Mouse (Mus musculus) midbrain, embryonic 14.5 days (tissue): Measurements from ENCODE around the gene Yod1. TPM values are rescaled to one million over a fixed set of nuclear protein-coding genes. Genes with fewer than 3 reads are reported as not detected.

Source experiments
- ATAC-seq: fragments of 200-750 bp; cut with Nextera tagmentation; 2 replicates; pipeline ENCODE4 v1.8.0; 2017; ENCODE audit warnings: moderate number of reproducible peaks, moderate library complexity; ENCODE audit not compliant: low FRiP score, low TSS enrichment
- DNase-seq: peaks from one replicate; pipeline ENCODE4 v3.0.0-alpha.2; 2015
- H3K27ac ChIP-seq: fragments of 300-500 bp; sonication (generic); replicated peaks from 2 replicates; pipeline ENCODE4 v1.5.1; 2014; ENCODE audit warnings: mild to moderate bottlenecking, low read depth, low read length, moderate library complexity
- H3K27me3 ChIP-seq: fragments of 300-500 bp; sonication (generic); 2 replicates; pipeline ENCODE4 v1.6.1; 2014; ENCODE audit warnings: low read length, control low read depth, mixed read lengths; ENCODE audit not compliant: control insufficient read depth, insufficient read depth
- H3K36me3 ChIP-seq: fragments of 300-500 bp; sonication (generic); 2 replicates; pipeline ENCODE4 v1.6.1; 2014; ENCODE audit warnings: low read length, control low read depth; ENCODE audit not compliant: control insufficient read depth, insufficient read depth
- H3K4me1 ChIP-seq: fragments of 300-500 bp; sonication (generic); 2 replicates; pipeline ENCODE4 v1.6.1; 2014; ENCODE audit warnings: mild to moderate bottlenecking, antibody characterized with exemption, low read length, control low read depth; ENCODE audit not compliant: control insufficient read depth, insufficient read depth
- H3K4me2 ChIP-seq: fragments of 300-500 bp; sonication (generic); 2 replicates; pipeline ENCODE4 v1.6.1; 2014; ENCODE audit warnings: mild to moderate bottlenecking, low read length, moderate library complexity
- H3K4me3 ChIP-seq: fragments of 300-500 bp; sonication (generic); replicated peaks from 2 replicates; pipeline ENCODE4 v1.5.1; 2014; ENCODE audit warnings: low read depth, low read length
- H3K9ac ChIP-seq: fragments of 300-500 bp; sonication (generic); replicated peaks from 2 replicates; pipeline ENCODE4 v1.6.1; 2014; ENCODE audit warnings: mild to moderate bottlenecking, low read length, moderate library complexity
- H3K9me3 ChIP-seq: fragments of 300-500 bp; sonication (generic); 2 replicates; pipeline ENCODE4 v1.6.1; 2016; ENCODE audit warnings: low read length, control low read depth, mixed read lengths; ENCODE audit not compliant: control insufficient read depth
- WGBS: fragments of 180-500 bp; shearing (Covaris S2); extraction: QIAGEN DNeasy Blood & Tissue Kit; methylation state at CpG from one replicate; pipeline ENCODE4 v1.1.7; 2014; 5-methylcytosine and 5-hydroxymethylcytosine counted together
- polyA plus RNA-seq: library from polyadenylated mRNA; unstranded; fragments of >200 nt; fragmentation: Nextera tagmentation; extraction: Ambion mirVana; gene quantifications from 2 replicates; pipeline ENCODE4 v1.2.1, GENCODE M21; 2014

Gene Yod1
- polyA plus RNA-seq, 1 experiment from 2014 or later = 15.4 TPM

- 77% methylated on average over 1 of the region's 1 CpGs for WGBS
Measured at GRCm38 (mm10) chr1:130728070-130728469, 10.9 kb downstream of the Yod1 start.

GRCm38 (mm10) chr1:130728708-130729107, 11.6 kb downstream of the Yod1 start:
- Histone ChIP-seq H3K4me2 (no peak overlapping the region), H3K27me3 (no peaks in the 10 kb centered on the region)
- DNase-seq = no peak

More at GRCm38 (mm10) chr1:130728070-130728469, 10.9 kb downstream of the Yod1 start:
- Histone ChIP-seq H3K36me3 (0 out of 2 replicates have a peak, but pooled peaks cover 4% of the 10 kb centered on the region), H3K4me2 (no peak overlapping the region), H3K27ac (no peak overlapping the region), H3K4me3 (no peak overlapping the region), H3K4me1 (no peaks in the 10 kb centered on the region), H3K27me3 (no peaks in the 10 kb centered on the region), H3K9ac (no peak overlapping the region), H3K9me3 (no peaks in the 10 kb centered on the region)
- DNase-seq (no peak), ATAC-seq (no peak)

GRCm38 (mm10) chr1:130729153-130729552, 12.0 kb downstream of the Yod1 start, which contains the start of gene Pfkfb2:
Pfkfb2 (minus strand) TSS chr1:130729253.
- Histone ChIP-seq H3K4me2 (no peak within 1 kb of the TSS), H3K4me1 (no peaks in the 10 kb centered on the region), H3K4me3 (no peak within 1 kb of the TSS), H3K9ac (no peak within 1 kb of the TSS), H3K9me3 (no peaks in the 10 kb centered on the region), H3K27ac (no peak within 1 kb of the TSS), H3K36me3 (0 out of 2 replicates have a peak, but pooled peaks cover under 1% of the 10 kb centered on the region), H3K27me3 (no peaks in the 10 kb centered on the region)
- WGBS = 83% methylated on average over 2 of the region's 2 CpGs
- DNase-seq (no peak), ATAC-seq (no peak)

More at GRCm38 (mm10) chr1:130728708-130729107, 11.6 kb downstream of the Yod1 start:
- WGBS = 96% methylated on average over 3 of the region's 3 CpGs
- Histone ChIP-seq H3K9ac (no peak overlapping the region), H3K9me3 (no peaks in the 10 kb centered on the region), H3K27ac (no peak overlapping the region), H3K36me3 (0 out of 2 replicates have a peak, but pooled peaks cover 4% of the 10 kb centered on the region), H3K4me3 (no peak overlapping the region), H3K4me1 (no peaks in the 10 kb centered on the region)
- ATAC-seq = no peak

- H3K36me3 ChIP-seq = no peaks in the 10 kb centered on the region
- no peak for DNase-seq
- H3K9me3 ChIP-seq = no peaks in the 10 kb centered on the region
- no peak within 1 kb of the TSS for H3K27ac ChIP-seq
- no peaks in the 10 kb centered on the region for H3K27me3 ChIP-seq
- ATAC-seq = no peak
- WGBS = 7% methylated on average over 10 of the region's 10 CpGs
- no peak within 1 kb of the TSS for H3K9ac ChIP-seq
- H3K4me1 ChIP-seq = no peaks in the 10 kb centered on the region
- H3K4me3 ChIP-seq = no peak within 1 kb of the TSS
- peak within 1 kb of the TSS; percentile 1; the same call in 1 of the 2 replicates for H3K4me2 ChIP-seq
Measured at GRCm38 (mm10) chr1:130731741-130732337, 14.7 kb downstream of the Yod1 start, which contains the start of gene AA986860. AA986860 (plus strand) TSS chr1:130731976.

- no peaks in the 10 kb centered on the region for H3K4me1 ChIP-seq
- no peak overlapping the region for H3K4me3 ChIP-seq
- DNase-seq = no peak
- WGBS = 92% methylated on average over 13 of the region's 13 CpGs
- H3K27me3 ChIP-seq = no peaks in the 10 kb centered on the region
- ATAC-seq = no peak
- no peaks in the 10 kb centered on the region for H3K9me3 ChIP-seq
- H3K27ac ChIP-seq = no peak overlapping the region
- no peaks in the 10 kb centered on the region for H3K36me3 ChIP-seq
- H3K4me2 ChIP-seq = no peak overlapping the region
- H3K9ac ChIP-seq = no peak overlapping the region
Measured at GRCm38 (mm10) chr1:130732706-130733658, 15.9 kb downstream of the Yod1 start.

GRCm38 (mm10) chr1:130733671-130734070, 16.5 kb downstream of the Yod1 start:
- WGBS = 94% methylated on average over 4 of the region's 4 CpGs
- DNase-seq = no peak
- ATAC-seq = no peak

GRCm38 (mm10) chr1:130734452-130734851, 17.3 kb downstream of the Yod1 start:
- Histone ChIP-seq H3K9me3 (no peaks in the 10 kb centered on the region), H3K27me3 (no peaks in the 10 kb centered on the region), H3K36me3 (no peaks in the 10 kb centered on the region), H3K9ac (no peak overlapping the region), H3K4me2 (no peak overlapping the region), H3K4me3 (no peak overlapping the region), H3K4me1 (no peaks in the 10 kb centered on the region), H3K27ac (no peak overlapping the region)
- 54% methylated on average over 5 of the region's 5 CpGs for WGBS
- DNase-seq = no peak
- ATAC-seq = no peak

More at GRCm38 (mm10) chr1:130733671-130734070, 16.5 kb downstream of the Yod1 start:
- no peak overlapping the region for H3K4me2 ChIP-seq
- no peaks in the 10 kb centered on the region for H3K27me3 ChIP-seq
- no peak overlapping the region for H3K9ac ChIP-seq
- no peak overlapping the region for H3K27ac ChIP-seq
- H3K36me3 ChIP-seq = no peaks in the 10 kb centered on the region
- no peak overlapping the region for H3K4me3 ChIP-seq
- no peaks in the 10 kb centered on the region for H3K4me1 ChIP-seq
- no peaks in the 10 kb centered on the region for H3K9me3 ChIP-seq

GRCm38 (mm10) chr1:130734852-130735251, 17.7 kb downstream of the Yod1 start:
- H3K9ac ChIP-seq = no peak overlapping the region
- no peak overlapping the region for H3K4me2 ChIP-seq
- DNase-seq = no peak
- no peak for ATAC-seq
- 79% methylated on average over 8 of the region's 8 CpGs for WGBS
- H3K9me3 ChIP-seq = no peaks in the 10 kb centered on the region
- H3K4me1 ChIP-seq = no peaks in the 10 kb centered on the region
- H3K36me3 ChIP-seq = no peaks in the 10 kb centered on the region
- H3K27me3 ChIP-seq = no peaks in the 10 kb centered on the region
- no peak overlapping the region for H3K4me3 ChIP-seq
- H3K27ac ChIP-seq = no peak overlapping the region
